Mouse (Mus musculus) lung, postnatal 0 days (tissue): ENCODE data around the gene Crim1. TPM values are rescaled to one million over a fixed set of nuclear protein-coding genes. Genes with fewer than 3 reads are reported as not detected.

Experiments
- ATAC-seq: fragments of 200-750 bp; cut with Nextera tagmentation; 2 replicates; pipeline ENCODE4 v1.8.0; 2017; ENCODE audit warnings: moderate library complexity
- DNase-seq: peaks from one replicate; pipeline ENCODE4 v3.0.0-alpha.2; 2016; ENCODE audit warnings: low spot score
- H3K27ac ChIP-seq: fragments of 300-500 bp; sonication (generic); 2 replicates; pipeline ENCODE4 v1.5.1; 2014; ENCODE audit warnings: antibody characterized with exemption, mild to moderate bottlenecking, low read length, mixed read lengths
- H3K27me3 ChIP-seq: fragments of 300-500 bp; sonication (generic); replicated peaks from 2 replicates; pipeline ENCODE4 v1.6.1; 2014; ENCODE audit warnings: low read length, mixed read lengths; ENCODE audit not compliant: insufficient read depth
- H3K36me3 ChIP-seq: fragments of 300-500 bp; sonication (generic); 2 replicates; pipeline ENCODE4 v1.6.1; 2014; ENCODE audit warnings: low read length, mixed read lengths; ENCODE audit not compliant: insufficient read depth
- H3K4me1 ChIP-seq: fragments of 300-500 bp; sonication (generic); 2 replicates; pipeline ENCODE4 v1.6.1; 2014; ENCODE audit warnings: antibody characterized with exemption, low read depth, low read length, mixed read lengths; ENCODE audit not compliant: insufficient read depth
- H3K4me2 ChIP-seq: fragments of 300-500 bp; sonication (generic); replicated peaks from 2 replicates; pipeline ENCODE4 v1.6.1; 2014; ENCODE audit warnings: low read depth, mild to moderate bottlenecking, low read length, moderate library complexity, mixed read lengths
- H3K4me3 ChIP-seq: fragments of 300-500 bp; sonication (generic); 2 replicates; pipeline ENCODE4 v1.5.1; 2014; ENCODE audit warnings: low read depth, low read length
- H3K9ac ChIP-seq: fragments of 300-500 bp; sonication (generic); replicated peaks from 2 replicates; pipeline ENCODE4 v1.6.1; 2014; ENCODE audit warnings: low read depth, mild to moderate bottlenecking
- H3K9me3 ChIP-seq: fragments of 300-500 bp; sonication (generic); 2 replicates; pipeline ENCODE4 v1.6.1; 2016; ENCODE audit warnings: low read length, mixed read lengths
- CTCF ChIP-seq: IDR thresholded peaks from 2 replicates; pipeline ENCODE4 v1.5.1; 2016; ENCODE audit warnings: antibody characterized with exemption, mild to moderate bottlenecking
- EP300 ChIP-seq: IDR thresholded peaks from 2 replicates; pipeline ENCODE4 v1.6.1; 2016; ENCODE audit warnings: antibody characterized with exemption, mild to moderate bottlenecking, control low read depth
- WGBS: fragments of 180-500 bp; shearing (Covaris S2); extraction: QIAGEN DNeasy Blood & Tissue Kit; methylation state at CpG from one replicate; pipeline ENCODE4 v1.1.7; 2014; 5-methylcytosine and 5-hydroxymethylcytosine counted together
- polyA plus RNA-seq: library from polyadenylated mRNA; unstranded; fragments of >200 nt; fragmentation: Nextera tagmentation; extraction: Ambion mirVana; gene quantifications from 2 replicates; pipeline ENCODE4 v1.2.1, GENCODE M21; 2015

Gene Crim1
- polyA plus RNA-seq, 1 experiment from 2014 or later, result 8.2 TPM

DNA sequence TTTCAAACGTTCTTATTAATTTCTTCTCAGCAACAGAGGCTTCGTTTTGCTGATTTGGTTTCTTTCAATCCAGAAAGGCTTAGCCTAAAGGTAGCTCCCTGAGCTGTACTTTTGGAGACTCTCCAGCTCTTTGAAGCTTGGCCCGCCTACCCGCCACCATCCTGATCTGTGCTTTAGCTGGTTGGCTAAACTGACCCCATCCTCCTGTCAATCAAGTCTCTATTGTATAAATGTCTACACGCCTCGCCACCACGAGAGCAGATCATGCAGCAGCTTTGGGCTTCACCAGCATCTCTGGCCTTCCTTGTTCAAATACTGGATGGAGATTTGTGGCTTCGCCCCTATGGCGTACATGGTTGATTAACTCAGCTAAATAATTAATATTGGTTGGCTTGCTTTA is 108.2 kb downstream of the Crim1 start:
- Histone ChIP-seq H3K36me3 (no peaks in the 10 kb centered on the region), H3K9me3 (no peaks in the 10 kb centered on the region), H3K9ac (no peak overlapping the region), H3K4me1 (no peaks in the 10 kb centered on the region), H3K4me2 (no peak overlapping the region), H3K27me3 (peaks cover 4% of the 10 kb centered on the region; the same call in 1 of the 2 replicates), H3K4me3 (no peak overlapping the region), H3K27ac (no peak overlapping the region)
- DNase-seq (no peak), ATAC-seq (no peak)
- TF ChIP-seq EP300, result no peak
- 89% methylated on average over 9 of the region's 9 CpGs for WGBS

- no peaks in the 10 kb centered on the region for H3K4me1 ChIP-seq
- DNase-seq (no peak), ATAC-seq (no peak)
- no peaks in the 10 kb centered on the region for H3K36me3 ChIP-seq
- H3K27ac ChIP-seq, result no peak overlapping the region
- H3K9me3 ChIP-seq, result no peaks in the 10 kb centered on the region
- H3K9ac ChIP-seq, result no peak overlapping the region
- H3K27me3 ChIP-seq, result 0 out of 2 replicates have a peak, but pooled peaks cover 3% of the 10 kb centered on the region
- 94% methylated on average over 12 of the region's 12 CpGs for WGBS
- H3K4me2 ChIP-seq, result no peak overlapping the region
- TF ChIP-seq EP300 (no peak), CTCF (no peak)
- H3K4me3 ChIP-seq, result no peak overlapping the region
Measured at GRCm38 (mm10) chr17:78313006-78313405, 113.0 kb downstream of the Crim1 start.

DNA sequence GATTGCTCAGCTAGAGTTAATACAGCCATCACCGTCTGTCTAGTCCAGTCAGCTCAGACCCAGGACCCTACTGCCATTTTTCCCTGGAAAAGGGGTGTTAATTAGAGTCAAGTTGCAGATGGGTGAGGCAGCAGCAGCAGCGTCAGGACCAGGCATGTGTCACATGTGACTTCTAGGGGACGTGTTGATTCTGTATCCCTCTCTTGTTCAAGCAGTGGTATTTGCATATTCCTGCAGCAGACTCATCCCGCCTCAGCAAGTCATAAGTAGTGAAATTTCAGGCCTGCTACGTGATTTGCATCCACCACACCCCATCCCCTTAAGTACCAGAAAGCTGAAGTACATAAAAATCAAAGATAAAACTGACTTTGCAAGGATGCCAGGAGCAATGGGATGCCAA is 113.6 kb downstream of the Crim1 start:
- H3K4me2 ChIP-seq, result no peak overlapping the region
- H3K9ac ChIP-seq, result no peak overlapping the region
- H3K9me3 ChIP-seq, result no peaks in the 10 kb centered on the region
- ATAC-seq (no peak), DNase-seq (no peak)
- no peaks in the 10 kb centered on the region for H3K36me3 ChIP-seq
- WGBS, result 76% methylated on average over 5 of the region's 5 CpGs
- TF ChIP-seq EP300 (no peak), CTCF (no peak)
- H3K4me3 ChIP-seq, result no peak overlapping the region
- H3K4me1 ChIP-seq, result no peaks in the 10 kb centered on the region
- H3K27me3 ChIP-seq, result 0 out of 2 replicates have a peak, but pooled peaks cover 3% of the 10 kb centered on the region
- H3K27ac ChIP-seq, result no peak overlapping the region

DNA sequence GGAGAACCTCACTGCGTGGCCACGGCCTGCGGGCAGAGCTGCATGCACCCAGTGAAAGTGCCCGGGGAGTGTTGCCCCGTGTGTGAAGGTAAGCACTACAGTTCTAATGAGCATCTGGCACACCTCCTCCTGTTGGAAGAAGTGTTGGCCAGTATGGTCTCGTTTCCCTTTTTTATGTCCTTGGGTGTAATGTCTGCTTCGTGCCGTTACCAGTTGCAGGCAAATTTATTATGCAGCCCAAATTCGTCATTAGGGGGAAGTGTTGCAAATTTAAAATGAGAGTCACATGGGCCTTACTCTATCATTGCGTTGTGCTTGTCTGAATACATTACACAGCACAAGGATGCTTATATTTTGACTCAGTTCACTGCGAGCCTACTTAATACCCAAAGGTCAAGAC is 115.6 kb downstream of the Crim1 start:
- Histone ChIP-seq H3K4me2 (no peak overlapping the region), H3K4me3 (no peak overlapping the region), H3K27me3 (no peaks in the 10 kb centered on the region), H3K4me1 (no peaks in the 10 kb centered on the region), H3K36me3 (no peaks in the 10 kb centered on the region), H3K9me3 (no peaks in the 10 kb centered on the region), H3K9ac (no peak overlapping the region), H3K27ac (no peak overlapping the region)
- TF ChIP-seq EP300, result no peak
- TF ChIP-seq CTCF, result no peak
- no peak for ATAC-seq
- WGBS, result 92% methylated on average over 11 of the region's 11 CpGs
- no peak for DNase-seq

DNA sequence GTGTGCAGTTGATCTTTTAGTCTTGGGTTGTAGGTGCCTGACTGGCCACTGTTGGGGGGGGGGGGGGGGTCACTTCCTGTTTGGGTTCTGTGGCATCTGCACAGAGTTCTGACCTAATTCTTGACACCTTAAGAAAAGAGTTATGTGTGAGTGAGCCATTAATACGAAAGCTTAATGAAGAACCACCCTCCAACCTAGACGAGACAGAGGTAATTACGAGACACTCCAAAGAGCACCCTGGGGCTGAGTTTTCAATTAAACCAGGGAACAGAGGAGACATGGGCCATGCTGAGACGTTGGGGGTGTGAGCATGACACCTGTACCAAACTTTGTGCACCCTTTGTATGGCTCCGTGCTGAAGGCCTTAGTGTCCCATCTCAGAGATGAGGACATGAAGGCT is 117.3 kb downstream of the Crim1 start:
- DNase-seq (no peak), ATAC-seq (no peak)
- Histone ChIP-seq H3K27ac (no peak overlapping the region), H3K9ac (no peak overlapping the region), H3K27me3 (no peaks in the 10 kb centered on the region), H3K9me3 (no peaks in the 10 kb centered on the region), H3K4me1 (no peaks in the 10 kb centered on the region), H3K4me3 (no peak overlapping the region), H3K4me2 (no peak overlapping the region), H3K36me3 (no peaks in the 10 kb centered on the region)
- 81% methylated on average over 5 of the region's 5 CpGs for WGBS
- TF ChIP-seq EP300 (no peak), CTCF (no peak)

- peak; percentile 64 for ATAC-seq
- H3K36me3 ChIP-seq, result no peaks in the 10 kb centered on the region
- no peak overlapping the region for H3K9ac ChIP-seq
- no peak overlapping the region for H3K4me2 ChIP-seq
- no peak overlapping the region for H3K27ac ChIP-seq
- 41% methylated on average over 3 of the region's 3 CpGs for WGBS
- H3K4me1 ChIP-seq, result no peaks in the 10 kb centered on the region
- peak; percentile 37 for DNase-seq
- TF ChIP-seq CTCF, result no peak
- TF ChIP-seq EP300, result peak; percentile 56; the same call in 1 of the 2 replicates
- H3K27me3 ChIP-seq, result no peaks in the 10 kb centered on the region
- H3K9me3 ChIP-seq, result no peaks in the 10 kb centered on the region
- H3K4me3 ChIP-seq, result no peak overlapping the region
Measured at GRCm38 (mm10) chr17:78318810-78319209, 118.8 kb downstream of the Crim1 start.

- no peak overlapping the region for H3K4me2 ChIP-seq
- ATAC-seq (no peak; the same call in 1 of the 2 replicates), DNase-seq (peak; percentile 43)
- H3K4me3 ChIP-seq, result no peak overlapping the region
- TF ChIP-seq EP300 (no peak), CTCF (no peak)
- no peak overlapping the region for H3K9ac ChIP-seq
- H3K27me3 ChIP-seq, result peaks cover 3% of the 10 kb centered on the region; the same call in 1 of the 2 replicates
- no peaks in the 10 kb centered on the region for H3K9me3 ChIP-seq
- no peaks in the 10 kb centered on the region for H3K36me3 ChIP-seq
- H3K27ac ChIP-seq, result no peak overlapping the region
- WGBS, result 60% methylated on average over 11 of the region's 11 CpGs
- no peaks in the 10 kb centered on the region for H3K4me1 ChIP-seq
Measured at GRCm38 (mm10) chr17:78321216-78321835, 121.3 kb downstream of the Crim1 start.
